Mouse (Mus musculus) CH12.LX (cell line): ENCODE results near the gene Gpr183.
A peak's percentile ranks its signal among the peaks of the same experiment; 100 is the strongest.

Source experiments
- CTCF ChIP-seq, 2 experiments: IDR thresholded peaks in 1 of 2; conservative IDR thresholded peaks in 1 of 2; 2 replicates each; pipeline ENCODE4 v1.5.1; 2011 to 2012; ENCODE audit warnings: low read depth in 2 of 2, low read length in 2 of 2, improper control_type of control experiment in 1 of 2, inconsistent platforms in 1 of 2, mild to moderate bottlenecking in 1 of 2, moderate library complexity in 1 of 2
- E2F4 ChIP-seq: IDR thresholded peaks from 2 replicates; pipeline ENCODE4 v1.6.1; 2011; ENCODE audit warnings: low read depth, low read length, improper control_type of control experiment; ENCODE audit not compliant: insufficient replicate concordance
- EP300 ChIP-seq: IDR thresholded peaks from 2 replicates; pipeline ENCODE4 v1.6.1; 2011; ENCODE audit warnings: low read length, improper control_type of control experiment
- HCFC1 ChIP-seq: IDR thresholded peaks from 2 replicates; pipeline ENCODE4 v1.6.1; 2012; ENCODE audit warnings: low read depth, mild to moderate bottlenecking, inconsistent platforms, low read length, improper control_type of control experiment
- MEF2A ChIP-seq: IDR thresholded peaks from 2 replicates; pipeline ENCODE4 v1.6.1; 2014; ENCODE audit warnings: low read depth, mild to moderate bottlenecking, inconsistent platforms, low read length, improper control_type of control experiment, borderline replicate concordance
- POLR2A ChIP-seq: IDR thresholded peaks from 2 replicates; pipeline ENCODE4 v1.6.1; 2011; ENCODE audit warnings: low read depth, mild to moderate bottlenecking, improper control_type of control experiment, low read length
- RCOR1 ChIP-seq: conservative IDR thresholded peaks from 2 replicates; pipeline ENCODE4 v1.6.1; 2012; ENCODE audit warnings: low read depth, mild to moderate bottlenecking, inconsistent platforms, low read length, improper control_type of control experiment
- TCF12 ChIP-seq: IDR thresholded peaks from 2 replicates; pipeline ENCODE4 v1.6.1; 2014; ENCODE audit warnings: low read depth, mild to moderate bottlenecking, inconsistent platforms, low read length, improper control_type of control experiment
- ZKSCAN1 ChIP-seq: IDR thresholded peaks from 2 replicates; pipeline ENCODE4 v1.6.1; 2012; ENCODE audit warnings: low read depth, inconsistent platforms, low read length, improper control_type of control experiment, borderline replicate concordance
- ZNF384 ChIP-seq: IDR thresholded peaks from 2 replicates; pipeline ENCODE4 v1.6.1; 2012; ENCODE audit warnings: low read depth, low read length, improper control_type of control experiment, inconsistent platforms

DNA sequence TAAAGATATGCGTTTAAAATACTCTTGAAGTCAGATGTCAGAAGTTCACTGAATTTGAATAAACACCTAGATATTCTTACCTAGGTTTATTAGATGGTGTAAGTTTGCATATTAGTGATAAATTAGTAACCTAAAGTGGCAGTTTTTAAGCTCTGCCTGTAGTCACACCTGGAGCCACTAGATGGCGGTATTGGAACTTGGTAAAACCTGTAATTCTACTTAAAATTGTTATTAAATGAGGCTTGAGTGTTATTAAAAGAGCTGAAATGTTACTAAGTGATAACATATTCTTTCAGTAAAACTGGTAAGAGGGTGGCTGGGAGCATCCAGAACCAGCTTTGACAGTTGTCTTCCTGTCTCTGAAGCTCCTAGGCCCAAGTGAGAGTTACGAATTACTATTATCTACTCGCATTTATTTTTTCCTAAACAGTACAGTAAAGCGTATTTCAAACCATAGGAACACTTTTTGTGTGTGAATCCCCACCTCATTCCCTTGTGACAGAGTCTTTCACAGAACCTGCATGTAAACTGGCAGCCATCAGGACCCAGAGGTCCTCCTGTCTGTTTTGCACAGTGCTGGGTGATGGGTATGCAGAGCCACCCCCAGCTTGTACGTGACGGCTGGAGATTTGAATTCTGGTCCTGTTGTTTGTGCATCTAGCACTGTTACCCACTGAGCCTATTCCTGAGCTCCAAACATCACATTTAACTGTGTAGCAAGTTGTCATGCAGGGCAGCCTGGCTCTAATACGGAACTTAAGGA lies 36.4 kb downstream of the Gpr183 start:
- TF ChIP-seq RCOR1 (no peak), CTCF (conservative IDR thresholded peaks at IDR 0.05 in 1 of 2, IDR thresholded peaks at IDR 0.05 in 1 of 2; ENCODE audit: low read depth in 2 of 2, low read length in 2 of 2) (peak; percentile 73 to 92), ZKSCAN1 (no peak), MEF2A (no peak), HCFC1 (no peak), E2F4 (no peak), POLR2A (no peak), EP300 (no peak), ZNF384 (no peak), TCF12 (no peak)
